Mouse (Mus musculus) erythroblast, embryonic 14.5 days (primary cell): Measurements from ENCODE around the gene Tet2. TPM values are rescaled to one million over a fixed set of nuclear protein-coding genes. Genes with fewer than 3 reads are reported as not detected.

Source experiments
- H3K27me3 ChIP-seq: 2 replicates; pipeline ENCODE4 v1.6.1; 2012; ENCODE audit warnings: inconsistent platforms; ENCODE audit not compliant: control insufficient read depth
- H3K36me3 ChIP-seq: 2 replicates; pipeline ENCODE4 v1.6.1; 2012; ENCODE audit warnings: mild to moderate bottlenecking, inconsistent platforms; ENCODE audit not compliant: control insufficient read depth
- H3K4me1 ChIP-seq: 2 replicates; pipeline ENCODE4 v1.6.1; 2012; ENCODE audit warnings: inconsistent platforms; ENCODE audit not compliant: control insufficient read depth
- H3K4me3 ChIP-seq: replicated peaks from 2 replicates; pipeline ENCODE3; 2012; ENCODE audit warnings: moderate library complexity, mild to moderate bottlenecking, inconsistent platforms
- H3K9me3 ChIP-seq: 2 replicates; pipeline ENCODE4 v1.6.1; 2012; ENCODE audit warnings: low read length, inconsistent platforms, mixed read lengths; ENCODE audit not compliant: control insufficient read depth
- GATA1 ChIP-seq: IDR thresholded peaks from 2 replicates; pipeline ENCODE4 v1.6.1; 2012; ENCODE audit warnings: low read length, inconsistent platforms, mixed read lengths
- TAL1 ChIP-seq: IDR thresholded peaks from 3 replicates; pipeline ENCODE4 v1.6.1; 2012; ENCODE audit warnings: low read length, inconsistent platforms, mixed read lengths
- polyA plus RNA-seq: library from polyadenylated mRNA; stranded (reverse); fragments of >175 nt; gene quantifications from 2 replicates; pipeline ENCODE4 v1.2.3, GENCODE M21; 2012

Gene Tet2
- polyA plus RNA-seq, 1 experiment: 0.05 TPM

- TF ChIP-seq GATA1: no peak
- TF ChIP-seq TAL1: no peak
- H3K36me3 ChIP-seq: peaks cover 23% of the 10 kb centered on the region
- H3K27me3 ChIP-seq: no peaks in the 10 kb centered on the region
- no peaks in the 10 kb centered on the region for H3K9me3 ChIP-seq
- H3K4me1 ChIP-seq: no peaks in the 10 kb centered on the region
- H3K4me3 ChIP-seq: no peak overlapping the region
These were observed 56.8 kb downstream of the Tet2 start for GRCm38 (mm10) chr3:133488022-133488725.

- peaks cover 23% of the 10 kb centered on the region for H3K36me3 ChIP-seq
- H3K4me1 ChIP-seq: no peaks in the 10 kb centered on the region
- no peak overlapping the region for H3K4me3 ChIP-seq
- no peaks in the 10 kb centered on the region for H3K9me3 ChIP-seq
- no peak for TF ChIP-seq TAL1
- TF ChIP-seq GATA1: no peak
- no peaks in the 10 kb centered on the region for H3K27me3 ChIP-seq
These were observed 62.1 kb downstream of the Tet2 start for GRCm38 (mm10) chr3:133482887-133483286.

DNA sequence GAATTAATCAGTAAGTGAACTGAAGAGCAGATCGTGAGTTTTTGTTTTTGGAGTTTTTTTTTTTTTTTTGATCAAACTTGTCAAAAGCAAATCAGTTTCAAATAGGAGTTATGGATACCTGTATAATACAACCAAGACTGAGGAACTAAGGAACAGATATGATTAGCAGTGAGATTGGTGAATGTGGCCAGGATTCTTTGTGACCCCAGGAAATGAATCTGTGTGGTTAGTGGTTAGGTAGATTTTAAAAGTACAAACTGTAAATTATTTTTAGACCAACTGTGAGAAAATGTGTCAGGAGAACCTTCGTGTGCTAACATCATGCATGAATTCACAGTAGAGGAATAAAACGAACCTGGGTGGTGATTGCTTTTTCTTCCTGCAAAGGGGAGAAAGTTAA, 66.0 kb downstream of the Tet2 start:
- H3K4me1 ChIP-seq: no peaks in the 10 kb centered on the region
- no peak overlapping the region for H3K4me3 ChIP-seq
- TF ChIP-seq TAL1: no peak
- TF ChIP-seq GATA1: no peak
- H3K36me3 ChIP-seq: peaks cover 8% of the 10 kb centered on the region; the same call in 1 of the 2 replicates
- no peaks in the 10 kb centered on the region for H3K27me3 ChIP-seq
- H3K9me3 ChIP-seq: no peaks in the 10 kb centered on the region

- Histone ChIP-seq H3K36me3 (peaks cover 15% of the 10 kb centered on the region), H3K4me3 (no peak overlapping the region), H3K9me3 (no peaks in the 10 kb centered on the region), H3K27me3 (no peaks in the 10 kb centered on the region), H3K4me1 (no peaks in the 10 kb centered on the region)
- TF ChIP-seq TAL1 (no peak), GATA1 (no peak)
These were observed 71.2 kb downstream of the Tet2 start for GRCm38 (mm10) chr3:133473781-133474180.

- Histone ChIP-seq H3K27me3 (no peaks in the 10 kb centered on the region), H3K4me1 (no peaks in the 10 kb centered on the region), H3K9me3 (no peaks in the 10 kb centered on the region), H3K36me3 (peaks cover 39% of the 10 kb centered on the region), H3K4me3 (no peak overlapping the region)
- no peak for TF ChIP-seq GATA1
- no peak for TF ChIP-seq TAL1
These were observed 73.8 kb downstream of the Tet2 start for GRCm38 (mm10) chr3:133471101-133471500.

GRCm38 (mm10) chr3:133468883-133469282, 76.1 kb downstream of the Tet2 start:
- H3K36me3 ChIP-seq: peaks cover 36% of the 10 kb centered on the region
- H3K9me3 ChIP-seq: no peaks in the 10 kb centered on the region
- no peaks in the 10 kb centered on the region for H3K4me1 ChIP-seq
- no peak overlapping the region for H3K4me3 ChIP-seq
- H3K27me3 ChIP-seq: no peaks in the 10 kb centered on the region
- TF ChIP-seq GATA1 (no peak), TAL1 (no peak)

GRCm38 (mm10) chr3:133463233-133463632, 81.7 kb downstream of the Tet2 start:
- no peak for TF ChIP-seq GATA1
- H3K9me3 ChIP-seq: no peaks in the 10 kb centered on the region

GRCm38 (mm10) chr3:133462485-133462884, 82.5 kb downstream of the Tet2 start:
- Histone ChIP-seq H3K27me3 (no peaks in the 10 kb centered on the region), H3K9me3 (no peaks in the 10 kb centered on the region), H3K4me1 (no peaks in the 10 kb centered on the region), H3K36me3 (peaks cover 13% of the 10 kb centered on the region), H3K4me3 (no peak overlapping the region)
- TF ChIP-seq TAL1: no peak
- TF ChIP-seq GATA1: no peak

More at GRCm38 (mm10) chr3:133463233-133463632, 81.7 kb downstream of the Tet2 start:
- no peak overlapping the region for H3K4me3 ChIP-seq
- H3K4me1 ChIP-seq: no peaks in the 10 kb centered on the region
- H3K27me3 ChIP-seq: no peaks in the 10 kb centered on the region
- peaks cover 20% of the 10 kb centered on the region for H3K36me3 ChIP-seq

GRCm38 (mm10) chr3:133462059-133462458, 82.9 kb downstream of the Tet2 start:
- H3K4me1 ChIP-seq: no peaks in the 10 kb centered on the region
- H3K9me3 ChIP-seq: no peaks in the 10 kb centered on the region
- H3K4me3 ChIP-seq: no peak overlapping the region
- H3K36me3 ChIP-seq: peaks cover 9% of the 10 kb centered on the region
- no peak for TF ChIP-seq GATA1
- no peaks in the 10 kb centered on the region for H3K27me3 ChIP-seq

- Histone ChIP-seq H3K9me3 (no peaks in the 10 kb centered on the region), H3K4me3 (no peak overlapping the region), H3K36me3 (no peaks in the 10 kb centered on the region), H3K27me3 (no peaks in the 10 kb centered on the region), H3K4me1 (no peaks in the 10 kb centered on the region)
- no peak for TF ChIP-seq TAL1
These were observed 85.8 kb downstream of the Tet2 start for GRCm38 (mm10) chr3:133459174-133459573.
